Mouse (Mus musculus): ENCODE measurements around the gene Prps1l3. TPM values are rescaled to one million over a fixed set of nuclear protein-coding genes. Genes with fewer than 3 reads are reported as not detected.
"Not testable (repeated sequence)": the region's sequence is repeated elsewhere in the genome, so short reads cannot be mapped to it uniquely, and the experiment has no call there.

Prps1l3 gene
- 10 to 100 TPM; 33.9 to 39.0 TPM for total RNA-seq (2021)
- long read RNA-seq, experiment 1, transcript Prps1l3-201 (2 exons, 1,720 nt) = major isoform, 35 of 41 reads
- long read RNA-seq, experiment 1, partial matches to known transcripts = 4 of 41 reads
- long read RNA-seq, experiment 1, other reads (novel, unspliced or antisense) = 2 of 41 reads
- long read RNA-seq, experiment 2, transcript Prps1l3-201 (2 exons, 1,720 nt) = major isoform, 10 of 12 reads
- long read RNA-seq, experiment 2, partial matches to known transcripts = 0 of 12 reads
- long read RNA-seq, experiment 2, other reads (novel, unspliced or antisense) = 2 of 12 reads

DNA sequence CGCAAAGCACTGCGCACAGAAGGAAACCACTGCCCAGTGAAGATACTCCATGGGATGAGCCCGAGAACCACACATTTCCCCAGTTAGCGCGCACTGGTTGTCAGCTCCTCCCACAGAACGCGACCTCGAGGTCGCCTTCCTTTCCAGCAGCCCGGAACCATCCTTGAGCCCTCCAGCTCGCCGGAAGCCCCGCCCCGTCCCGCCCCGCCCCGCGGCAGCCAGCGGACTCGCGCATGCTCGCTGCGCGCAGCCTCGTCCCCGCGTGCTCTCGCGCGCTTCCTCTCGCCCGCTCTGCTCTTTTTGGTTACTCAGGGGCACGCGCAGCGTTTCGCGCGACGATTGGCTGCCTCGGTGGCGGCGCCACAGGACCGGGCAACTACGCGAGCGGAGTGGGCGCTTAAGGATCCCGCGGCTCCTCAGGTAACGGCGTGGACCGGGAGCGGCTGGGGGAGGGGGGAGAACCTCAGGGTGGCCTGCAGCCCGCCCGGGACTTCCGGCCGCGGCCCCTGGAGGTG lies at the start of gene Prps1l3, which contains the start of gene Mipol1:
Gene Prps1l3, plus strand, starts transcription at position 221 of the 515 bp plus-strand sequence.
Gene Mipol1, plus strand, starts transcription at position 236 of the 515 bp plus-strand sequence.
- peak; percentile 89 to 92 for DNase-seq

DNA sequence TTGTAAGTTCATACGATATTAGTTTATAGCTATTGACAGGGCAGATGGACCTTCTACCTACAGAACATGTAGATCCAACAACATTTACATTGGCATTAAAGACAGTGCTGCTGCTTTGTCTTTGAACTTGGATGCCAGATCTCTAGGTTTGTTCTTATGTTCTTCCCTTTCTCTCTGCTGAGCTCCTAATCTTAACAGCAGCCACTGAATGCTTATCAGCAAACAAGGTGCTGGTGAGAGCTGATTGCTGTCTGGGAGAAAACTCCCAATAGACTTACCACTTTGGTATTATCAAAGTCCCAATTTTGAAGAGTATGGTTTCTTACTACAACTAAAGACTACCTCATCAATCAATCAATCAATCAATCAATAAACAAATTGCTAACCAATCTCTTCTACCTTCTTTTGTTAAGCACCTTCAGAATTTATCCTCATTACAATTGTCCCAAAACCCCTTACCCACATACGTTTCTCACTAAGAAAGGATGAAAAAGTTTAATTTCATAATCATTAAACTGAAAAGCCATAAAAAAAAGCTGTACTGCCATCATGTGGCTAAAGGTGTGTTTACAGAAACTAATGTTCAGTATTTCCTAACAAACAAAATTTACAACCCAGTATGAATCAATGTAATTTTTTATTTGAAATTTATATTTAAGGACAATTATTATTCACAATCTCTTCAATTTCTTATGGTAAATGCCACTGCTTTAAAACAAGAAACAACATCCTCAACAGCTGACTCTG lies 45.6 kb upstream of the Prps1l3 start:
- no peak for DNase-seq

DNA sequence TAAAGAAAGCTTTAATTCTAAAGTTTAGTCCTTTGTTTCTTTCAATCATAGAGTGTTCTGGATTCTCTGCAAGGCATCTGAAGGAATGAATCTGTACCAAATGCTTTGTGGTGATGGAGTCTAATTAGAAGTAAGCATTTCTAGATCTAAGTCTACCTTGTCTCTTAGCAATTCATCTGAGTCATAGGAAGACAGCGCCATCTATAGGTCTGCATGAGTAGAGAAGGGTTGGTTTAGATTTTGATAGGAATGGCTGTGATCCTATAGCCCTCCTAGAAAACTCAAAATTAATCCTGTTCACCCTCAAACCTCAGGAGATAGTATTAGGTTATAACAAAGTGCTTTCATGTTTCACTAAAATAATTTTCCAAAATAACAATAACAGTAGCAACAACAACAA lies 44.7 kb upstream of the Prps1l3 start:
- no peak for DNase-seq

DNA sequence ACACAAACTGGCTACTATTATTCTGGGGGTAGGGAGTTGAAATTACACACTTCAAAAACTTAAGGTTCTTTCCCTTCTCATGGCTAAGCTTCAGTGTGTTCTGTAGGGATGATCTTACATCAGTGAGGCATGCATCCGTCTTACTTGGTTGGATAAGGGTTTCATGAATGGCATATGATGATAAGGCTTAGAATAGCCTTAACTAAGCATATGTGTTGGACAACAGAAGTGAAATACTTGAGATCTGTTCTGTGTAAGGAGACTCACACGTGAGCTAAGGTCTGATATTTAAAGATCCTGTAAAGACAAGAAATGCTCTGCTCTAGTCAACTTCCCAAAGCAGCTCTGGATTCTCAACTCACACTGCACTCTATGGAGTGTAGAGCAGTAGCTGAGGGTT lies 44.1 kb upstream of the Prps1l3 start:
- DNase-seq = no peak

DNA sequence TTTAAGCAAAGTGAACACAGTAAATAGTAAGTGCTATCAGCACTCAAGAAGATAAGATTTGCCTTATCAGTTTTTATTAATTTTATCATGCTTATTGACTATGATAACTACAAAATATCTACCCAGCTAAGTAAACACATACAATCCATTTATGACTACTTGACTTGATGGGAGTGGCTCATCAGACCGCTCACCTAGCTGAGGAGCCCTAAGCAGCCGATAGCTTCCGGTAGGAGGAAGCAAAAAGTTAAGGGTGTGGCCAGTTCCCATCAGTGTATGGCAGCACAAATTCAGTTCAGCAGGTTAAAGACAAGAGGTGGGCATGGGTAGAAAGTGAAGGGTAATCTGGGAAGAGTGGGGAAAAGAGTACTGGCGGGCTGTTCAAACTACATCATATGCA lies 43.2 kb upstream of the Prps1l3 start:
- no peak for DNase-seq

DNA sequence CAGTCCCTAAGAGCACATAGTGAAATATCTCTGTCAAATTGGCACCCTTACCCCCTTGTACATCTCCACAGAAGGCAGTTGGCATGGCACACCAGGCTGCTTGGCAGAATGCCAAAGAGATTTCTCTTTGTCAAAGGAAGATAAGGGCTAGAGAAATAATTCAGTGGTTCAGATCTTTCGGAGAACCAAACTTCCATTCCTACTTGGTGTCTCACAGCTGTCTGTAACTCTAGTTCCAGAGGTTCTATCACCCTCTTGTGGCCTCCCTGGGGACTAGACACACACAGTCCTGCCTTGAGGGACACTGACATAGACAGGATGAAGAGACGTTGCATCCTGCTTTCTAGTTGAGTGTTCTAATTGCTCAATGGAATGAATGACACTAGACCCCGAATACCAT lies 35.6 kb upstream of the Prps1l3 start:
- peak; percentile 32 to 58 for DNase-seq

DNA sequence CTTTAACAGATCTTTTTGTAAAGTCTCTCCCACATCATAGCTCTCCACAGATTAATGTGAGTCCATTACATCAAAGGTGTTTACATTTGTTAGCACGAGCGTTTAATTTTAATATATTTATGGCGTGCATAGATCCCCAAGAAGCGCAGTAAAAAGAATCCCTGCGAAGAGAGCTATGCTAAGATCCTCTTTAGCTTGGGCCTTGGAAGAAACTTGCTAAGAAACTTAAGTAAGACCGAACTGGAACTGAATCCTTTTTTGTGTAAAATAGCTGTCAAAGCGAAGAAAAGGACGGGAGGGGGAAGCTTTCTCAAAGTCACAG lies 34.0 kb upstream of the Prps1l3 start:
- DNase-seq = no peak

DNA sequence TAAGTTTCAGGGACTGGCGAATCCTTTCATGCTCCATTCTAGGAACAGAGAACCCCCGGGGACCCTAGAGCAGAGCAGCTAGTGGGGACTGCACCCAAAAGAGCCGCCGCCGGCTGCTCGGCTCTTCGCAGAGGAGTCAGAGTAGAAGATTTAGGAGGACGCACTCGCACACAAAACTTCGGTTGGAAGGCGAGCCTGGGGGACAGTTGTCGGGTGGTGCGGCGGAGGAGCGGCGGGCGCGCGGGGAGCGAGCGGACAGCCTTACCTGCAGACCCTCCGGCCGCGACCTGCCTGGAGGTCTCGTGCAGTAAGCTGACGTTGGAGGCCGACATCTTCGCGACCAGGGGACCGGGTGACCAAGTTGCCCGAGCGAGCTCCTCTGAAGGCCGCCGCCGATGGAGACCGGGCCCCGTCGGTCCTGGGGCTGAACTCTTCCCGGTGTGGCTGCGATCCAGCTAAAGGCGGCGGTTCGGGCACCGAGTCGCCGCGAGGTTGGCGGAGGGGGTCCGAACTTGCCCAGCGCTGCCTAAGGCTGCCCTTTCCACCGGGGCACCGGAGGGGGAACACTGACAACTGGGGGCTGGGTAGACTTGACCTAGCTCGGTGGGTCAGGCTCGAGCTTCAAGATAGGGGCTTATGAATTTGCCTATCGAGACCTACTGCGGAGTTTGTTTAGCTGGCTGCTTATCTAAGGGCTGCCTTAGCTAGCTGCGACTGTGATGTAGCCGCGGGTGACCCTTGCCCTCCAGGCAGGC lies 33.4 kb upstream of the Prps1l3 start:
- DNase-seq = peak; percentile 49 to 52

DNA sequence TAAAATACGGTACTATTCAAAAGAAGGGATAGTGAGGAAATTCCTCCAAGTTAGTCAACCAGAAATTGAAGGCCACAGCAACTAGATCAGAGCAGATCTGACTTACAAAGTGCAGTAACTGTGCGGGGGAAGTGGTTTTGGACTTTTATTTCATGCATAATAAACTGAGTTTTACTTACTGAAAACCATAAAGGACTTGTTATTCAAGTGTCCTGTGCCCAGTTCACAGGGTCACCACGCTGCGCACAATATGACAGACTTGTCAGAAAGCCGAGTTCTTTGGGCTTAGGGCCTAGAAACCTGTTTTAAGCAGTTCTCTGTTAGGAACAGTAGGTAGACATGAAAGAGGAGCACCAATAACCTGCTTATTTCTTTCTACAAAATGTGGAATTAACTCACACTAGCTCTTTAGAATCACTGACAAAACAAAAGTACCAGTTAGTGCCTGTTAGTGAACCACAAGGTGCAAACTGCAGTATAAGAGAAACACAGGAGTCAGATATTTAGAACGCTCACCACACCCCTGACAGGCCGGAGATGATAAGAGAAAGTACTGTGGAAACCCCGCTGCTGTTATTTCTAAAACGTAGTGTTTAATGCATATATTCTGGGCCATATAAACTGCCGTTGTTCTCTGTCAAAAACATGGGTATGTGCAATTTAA lies 32.7 kb upstream of the Prps1l3 start, which contains the start of gene Slc25a21:
Gene Slc25a21, minus strand, starts transcription at position 110 of the 664 bp plus-strand sequence.
- no peak for DNase-seq

DNA sequence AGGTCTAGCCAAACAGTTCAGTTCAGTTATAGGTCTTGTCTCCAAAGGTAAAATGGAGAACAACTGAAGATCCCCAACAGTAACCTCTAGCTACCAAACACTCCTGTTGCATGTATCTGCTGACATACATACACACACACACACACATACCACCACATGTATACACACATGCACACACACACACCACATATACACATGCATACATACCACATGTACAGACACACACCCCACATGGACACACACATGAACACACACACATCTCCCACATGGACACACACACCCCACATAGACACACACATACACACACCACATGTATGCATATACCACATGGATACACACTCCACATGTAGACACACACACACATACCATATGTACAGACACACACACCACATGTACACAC lies 31.9 kb upstream of the Prps1l3 start:
- no peak for DNase-seq

DNA sequence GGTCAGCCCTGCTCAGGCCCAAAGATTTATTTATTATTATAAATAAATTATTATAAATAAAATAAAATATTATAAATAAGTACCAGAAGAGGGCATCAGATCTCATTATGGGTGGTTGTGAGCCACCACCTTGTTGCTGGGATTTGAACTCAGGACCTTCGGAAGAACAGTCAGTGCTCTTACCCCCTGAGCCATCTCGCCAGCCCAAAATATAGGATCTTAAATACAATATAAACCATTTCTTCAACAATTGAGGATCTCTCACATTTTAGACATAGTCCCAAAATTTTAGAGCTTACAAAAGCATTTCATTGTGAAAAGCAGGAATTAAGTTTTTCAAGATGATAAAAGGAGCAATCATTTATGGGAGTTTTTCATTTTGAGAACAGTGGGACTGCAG lies 30.8 kb upstream of the Prps1l3 start:
- no peak for DNase-seq

DNA sequence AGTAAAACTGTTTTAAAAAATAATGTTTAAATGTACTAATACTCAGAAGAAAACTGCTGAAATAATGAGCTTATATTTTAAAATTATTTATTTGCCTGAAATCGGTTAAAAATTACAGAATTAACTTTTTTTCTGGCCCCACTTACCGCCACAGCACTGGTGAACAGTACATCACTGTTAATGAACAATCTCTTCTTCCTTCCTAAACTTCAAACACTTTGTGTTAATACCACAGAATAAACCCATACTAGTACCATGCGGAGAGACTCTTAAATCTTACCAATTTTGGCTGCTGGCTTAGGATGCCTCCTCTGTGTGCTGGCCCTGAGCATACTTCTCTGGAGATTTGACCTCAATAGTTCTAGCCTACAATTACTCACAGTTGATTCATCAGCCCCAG lies 28.3 kb upstream of the Prps1l3 start:
- no peak for DNase-seq

DNA sequence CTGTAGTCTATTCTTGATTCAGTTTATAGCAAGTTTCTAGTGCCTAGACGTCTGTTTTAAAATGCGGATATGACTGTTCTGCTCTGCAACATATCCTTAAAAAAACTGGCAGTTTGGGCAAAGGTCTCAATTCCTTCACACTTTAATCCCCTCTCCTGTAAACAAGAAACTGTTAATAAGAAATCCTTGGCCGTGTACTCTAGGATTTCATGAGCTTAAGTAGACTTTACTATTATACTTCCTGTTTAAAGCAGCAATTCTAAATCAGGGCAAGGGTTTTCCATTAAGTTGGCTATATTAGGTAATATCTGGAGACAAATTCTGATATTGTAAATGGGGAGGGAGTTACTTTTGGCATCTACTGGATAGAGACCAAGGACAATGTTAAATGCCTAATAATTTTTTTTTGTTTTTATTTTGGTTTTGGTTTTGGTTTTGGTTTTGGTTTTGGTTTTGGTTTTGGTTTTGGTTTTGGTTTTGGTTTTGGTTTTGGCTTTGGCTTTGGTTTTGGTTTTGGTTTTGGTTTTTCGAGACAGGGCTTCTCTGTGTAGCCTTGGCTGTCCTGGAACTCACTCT lies 25.8 kb upstream of the Prps1l3 start:
- DNase-seq = no peak

DNA sequence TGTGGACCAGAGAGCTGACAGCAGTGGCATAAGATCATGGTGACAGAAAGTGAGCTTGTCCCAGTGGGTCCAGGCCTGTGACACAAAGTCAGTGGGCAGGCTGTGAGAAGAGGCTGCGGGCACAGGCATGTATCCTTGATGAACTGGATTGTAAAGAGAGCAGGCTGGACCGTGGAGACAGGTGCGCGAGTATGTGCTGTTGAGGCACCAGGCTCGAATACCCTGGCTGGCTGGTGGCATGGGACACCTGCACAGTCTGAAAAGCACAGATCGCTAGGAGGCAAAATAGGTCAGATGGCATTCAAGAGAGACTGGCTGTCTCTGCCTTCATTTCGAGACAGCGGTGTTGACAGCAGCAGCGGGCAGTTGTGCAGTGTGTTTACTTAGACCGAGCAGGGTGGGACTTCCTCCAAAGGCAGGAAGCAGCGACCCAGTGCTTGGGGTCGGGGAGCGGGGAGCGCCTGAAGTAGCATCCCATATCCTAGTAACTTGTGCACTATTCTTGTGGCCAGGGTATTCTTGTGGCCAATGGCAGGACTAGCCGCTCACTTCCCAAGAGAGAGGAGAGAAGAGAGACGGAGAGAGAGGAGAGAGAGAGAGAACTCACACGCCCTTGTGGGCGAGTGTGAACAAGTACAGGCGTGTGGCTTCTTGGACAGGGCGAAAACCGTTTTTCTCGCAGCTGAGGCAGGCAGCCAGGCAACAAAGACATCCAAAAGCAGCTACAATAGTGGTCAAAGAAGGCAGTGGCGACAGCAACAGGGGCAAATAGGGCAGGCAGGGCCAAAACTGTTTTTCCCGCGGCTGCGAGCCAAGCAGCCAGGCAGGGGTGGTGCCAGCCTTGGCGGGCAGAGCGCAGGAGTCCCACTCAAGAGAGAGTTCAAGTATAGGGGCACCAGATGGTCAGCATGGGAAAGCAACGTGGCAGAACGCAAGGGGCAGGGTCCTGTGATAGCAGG lies 18.6 kb upstream of the Prps1l3 start:
- DNase-seq = peak; percentile 50 to 68

DNA sequence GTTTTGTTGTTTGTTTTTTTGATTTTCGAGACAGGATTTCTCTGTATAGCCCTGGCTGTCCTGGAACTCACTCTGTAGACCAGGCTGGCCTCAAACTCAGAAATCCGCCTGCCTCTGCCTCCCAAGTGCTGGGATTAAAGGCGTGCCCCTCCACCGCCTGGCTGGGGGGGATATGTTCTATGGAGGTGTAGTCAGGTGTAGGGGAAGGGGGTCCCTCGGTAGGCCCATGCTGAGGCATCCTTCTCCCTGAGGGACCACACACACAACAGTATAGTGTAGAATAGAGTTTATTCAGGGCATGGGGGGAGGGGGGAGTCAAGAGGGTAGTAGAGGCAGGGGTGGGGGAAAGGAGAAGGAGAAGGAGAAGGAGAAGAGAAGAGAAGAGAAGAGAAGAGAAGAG lies 17.7 kb upstream of the Prps1l3 start:
- DNase-seq = not testable (repeated sequence)

DNA sequence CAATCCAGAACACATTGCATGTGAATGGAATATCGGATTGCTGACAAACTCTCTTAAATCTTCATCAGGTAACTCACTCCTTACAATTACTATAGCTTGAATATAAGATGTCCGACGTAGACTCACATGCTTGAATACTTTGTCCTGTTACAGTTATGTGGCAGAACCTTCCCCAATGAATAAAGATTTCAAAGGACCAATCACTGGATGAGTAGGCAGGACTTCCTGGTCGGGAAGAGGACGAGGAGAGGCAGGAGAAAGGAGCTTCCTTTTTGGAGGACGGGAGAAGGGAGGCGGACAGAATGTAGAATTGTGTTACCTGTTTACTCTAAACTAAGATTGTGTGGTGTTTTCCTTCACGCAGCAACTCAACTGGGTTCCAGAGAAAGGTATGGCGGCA lies 3.8 kb upstream of the Prps1l3 start:
- DNase-seq = no peak

DNA sequence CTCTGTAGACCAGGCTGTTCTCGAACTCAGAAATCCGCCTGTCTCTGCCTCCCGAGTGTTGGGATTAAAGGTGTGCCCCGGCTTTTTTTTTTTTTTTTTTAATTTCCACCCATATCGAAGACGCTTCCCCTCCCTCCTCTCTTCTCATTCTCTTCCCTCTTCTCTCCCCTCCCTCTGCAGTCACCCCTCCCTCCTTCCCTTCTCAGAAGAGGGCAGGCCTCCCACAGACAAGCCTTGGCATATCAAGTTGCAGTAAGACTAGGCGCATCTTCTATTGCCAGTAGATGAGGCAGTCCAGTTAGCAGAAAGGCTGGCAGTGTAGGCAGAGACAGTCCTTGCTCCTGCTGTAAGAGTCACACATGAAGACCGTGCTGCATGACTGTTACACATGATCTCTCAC lies 2.4 kb upstream of the Prps1l3 start:
- no peak for DNase-seq

DNA sequence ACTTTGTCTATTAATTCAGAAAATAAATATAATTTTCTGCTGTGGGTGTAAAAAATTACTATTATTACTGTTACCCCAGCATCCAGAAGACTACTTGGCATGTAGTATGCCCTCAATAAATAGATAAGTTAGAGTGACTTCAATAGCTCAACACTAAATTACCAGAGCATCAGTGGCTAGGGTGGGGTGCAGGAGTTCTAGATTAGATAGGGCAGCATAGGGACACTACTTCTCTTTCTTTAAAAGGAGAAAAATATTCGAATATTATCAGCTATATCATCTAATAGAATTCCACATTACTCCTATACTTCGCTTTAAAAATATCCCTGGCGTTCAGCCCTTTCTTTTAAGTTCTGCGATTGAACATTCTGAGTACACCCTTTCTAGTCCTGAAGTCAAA lies 509 bp upstream of the Prps1l3 start:
- DNase-seq = no peak

DNA sequence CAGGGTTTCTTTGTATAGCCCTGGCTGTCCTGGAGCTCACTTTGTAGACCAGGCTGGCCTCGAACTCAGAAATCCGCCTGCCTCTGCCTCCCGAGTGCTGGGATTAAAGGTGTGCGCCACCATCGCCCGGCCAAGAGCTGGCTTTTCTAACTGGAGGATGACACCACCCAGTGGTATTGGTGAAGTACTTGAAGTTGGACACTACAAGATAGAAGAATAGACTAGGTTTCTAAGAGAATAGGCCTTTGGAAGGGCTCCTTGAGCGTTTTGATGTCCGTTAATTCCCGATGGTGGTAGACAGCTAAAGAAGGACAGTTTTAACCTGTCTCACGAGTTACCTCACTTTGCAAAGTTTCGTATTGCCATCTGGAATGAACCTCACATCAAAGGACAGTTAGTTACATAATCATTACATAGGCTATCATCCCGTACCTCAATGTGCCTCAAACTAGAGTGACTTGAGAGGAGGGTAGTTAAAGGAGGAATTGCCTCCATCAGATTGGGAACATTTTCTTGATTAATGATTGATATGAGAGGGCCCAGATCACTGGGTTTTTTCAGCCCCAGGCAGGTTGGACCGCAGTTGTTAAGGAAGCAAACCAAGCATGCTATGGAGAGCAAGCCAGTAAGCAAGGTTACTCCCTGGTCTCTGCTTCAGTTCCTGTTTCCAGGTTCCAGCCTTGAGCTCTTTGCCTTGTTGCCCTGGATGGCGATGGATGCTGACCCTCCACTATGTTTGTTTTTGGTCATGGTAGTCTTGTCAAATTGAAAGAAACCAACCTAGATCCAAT lies 1.1 kb downstream of the Prps1l3 start:
- DNase-seq = peak; percentile 35 to 40

DNA sequence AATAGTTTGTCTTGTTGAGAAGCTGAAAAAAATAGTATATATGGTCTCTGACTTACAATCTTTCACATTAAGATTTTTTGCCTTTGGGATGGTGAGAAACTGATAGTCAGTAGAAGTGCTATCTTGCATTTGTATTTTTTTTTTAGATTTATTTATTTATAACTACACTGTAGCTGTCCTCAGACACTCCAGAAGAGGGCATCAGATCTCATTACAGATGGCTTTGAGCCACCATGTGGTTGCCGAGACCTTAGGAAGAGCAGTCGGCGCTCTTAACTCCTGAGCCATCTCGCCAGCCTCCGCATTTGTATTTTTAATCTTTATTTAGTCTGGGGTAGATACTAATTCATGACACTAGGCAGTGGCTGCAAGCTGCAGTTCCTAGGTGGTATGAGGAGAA lies 3.2 kb downstream of the Prps1l3 start:
- no peak for DNase-seq

All from adrenal gland, postnatal 36 days (tissue).